Mouse (Mus musculus) CH12.LX (cell line): ENCODE measurements around the gene Lamc3.

Experiments
- CHD1 ChIP-seq: IDR thresholded peaks from 2 replicates; pipeline ENCODE4 v1.6.1; 2012; ENCODE audit warnings: low read depth, low read length, improper control_type of control experiment, inconsistent platforms
- CTCF ChIP-seq, 2 experiments: IDR thresholded peaks in 1 of 2; conservative IDR thresholded peaks in 1 of 2; 2 replicates each; pipeline ENCODE4 v1.5.1; 2011 to 2012; ENCODE audit warnings: low read depth in 2 of 2, low read length in 2 of 2, improper control_type of control experiment in 1 of 2, inconsistent platforms in 1 of 2, mild to moderate bottlenecking in 1 of 2, moderate library complexity in 1 of 2
- MAZ ChIP-seq: IDR thresholded peaks from 2 replicates; pipeline ENCODE4 v1.6.1; 2012; ENCODE audit warnings: low read depth, mild to moderate bottlenecking, inconsistent platforms, low read length, improper control_type of control experiment, moderate library complexity
- POLR2A ChIP-seq: IDR thresholded peaks from 2 replicates; pipeline ENCODE4 v1.6.1; 2011; ENCODE audit warnings: low read depth, mild to moderate bottlenecking, improper control_type of control experiment, low read length
- RAD21 ChIP-seq: IDR thresholded peaks from 2 replicates; pipeline ENCODE4 v1.6.1; 2011; ENCODE audit warnings: low read depth, mild to moderate bottlenecking, low read length, improper control_type of control experiment, moderate library complexity

- peak; percentile 11 to 87; a peak in 2 of 4 replicates for TF ChIP-seq CTCF (conservative IDR thresholded peaks at IDR 0.05 in 1 of 2, IDR thresholded peaks at IDR 0.05 in 1 of 2; ENCODE audit: low read depth in 2 of 2, low read length in 2 of 2)
- TF ChIP-seq MAZ: no peak
- peak; percentile 88 for TF ChIP-seq RAD21
- TF ChIP-seq POLR2A: no peak
- no peak for TF ChIP-seq CHD1
These were observed 2.3 kb upstream of the Lamc3 start for GRCm38 (mm10) chr2:31884806-31885205.
